8 mouse cellular contexts compared by ENCODE assay signal in the genomic region with DNA sequence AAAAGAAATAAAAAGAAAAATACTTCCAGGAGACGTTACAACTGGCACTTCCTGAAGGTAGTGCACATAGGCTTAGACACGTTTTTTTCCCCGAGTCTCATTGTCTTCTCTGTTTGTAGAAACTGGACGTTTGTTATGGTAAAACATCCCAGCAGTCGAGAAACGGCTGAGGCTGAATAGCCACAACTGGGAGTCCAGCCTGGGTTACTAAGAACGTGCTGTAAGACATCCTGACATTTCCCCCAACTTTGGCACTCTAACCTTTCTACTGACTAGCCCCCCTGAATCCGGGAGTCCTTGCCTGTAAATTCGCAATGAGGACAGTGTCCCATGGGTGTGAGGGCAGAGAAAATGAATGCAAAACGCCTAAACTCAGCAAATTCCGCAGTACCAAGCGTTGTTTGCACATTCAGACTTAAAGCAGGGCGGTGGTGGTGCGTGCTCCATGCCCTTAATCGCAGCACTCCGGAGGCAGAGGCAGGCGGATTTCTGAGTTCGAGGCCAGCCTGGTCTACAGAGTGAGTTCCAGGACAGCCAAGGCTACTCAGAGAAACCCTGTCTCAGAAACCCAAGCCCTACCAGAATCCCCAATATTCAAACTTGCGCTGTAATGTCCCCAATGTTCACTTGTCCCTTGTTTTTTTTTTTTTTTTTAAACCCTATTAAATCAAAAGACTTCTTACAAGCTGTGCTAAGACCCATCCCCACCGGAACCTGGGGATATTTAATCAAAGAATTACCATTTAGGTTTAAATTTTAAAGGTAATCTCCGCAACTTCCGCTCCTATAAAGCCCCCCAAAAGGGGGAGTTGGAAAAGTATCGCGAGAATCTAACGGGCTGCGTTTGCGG. TPM values are rescaled to one million over a fixed set of nuclear protein-coding genes. Genes with fewer than 3 reads are reported as not detected.
A peak's percentile ranks its signal among the peaks of the same experiment; 100 is the strongest.
DNase-seq lines count a peak whose midpoint lies in the region; ATAC-seq lines count a peak whose summit lies in the region.

No protein-coding gene starts in this region.

- no peaks in the 10 kb centered on the region for H3K9me3 ChIP-seq in heart, embryonic 10.5 days
- no peaks in the 10 kb centered on the region for H3K9me3 ChIP-seq in kidney, embryonic 14.5 days (ENCODE audit: control insufficient read depth, low read length)
- H3K9me3 ChIP-seq in neural tube, embryonic 15.5 days (replicated peaks): no peaks in the 10 kb centered on the region

- H3K27ac ChIP-seq in heart, embryonic 10.5 days: peak overlapping the region; percentile 100
- peak overlapping the region; percentile 100 for H3K27ac ChIP-seq in kidney, embryonic 14.5 days (ENCODE audit: low read depth, low read length)
- peak overlapping the region; percentile 100 for H3K27ac ChIP-seq in neural tube, embryonic 15.5 days (replicated peaks)

- 4% methylated on average over 27 of the region's 27 CpGs for WGBS in heart, embryonic 10.5 days
- WGBS in kidney, embryonic 14.5 days: 4% methylated on average over 27 of the region's 27 CpGs
- 2% methylated on average over 27 of the region's 27 CpGs for WGBS in neural tube, embryonic 15.5 days

- ATAC-seq in kidney, embryonic 14.5 days (ENCODE audit: low FRiP score, low TSS enrichment): peak; percentile 4; the same call in 1 of the 2 replicates
- 0 out of 2 replicates have a peak, but pooled peaks have one; percentile 2 for ATAC-seq in neural tube, embryonic 15.5 days (ENCODE audit: low FRiP score)

- DNase-seq in right cerebral cortex, postnatal 14 days: peak; percentile 7
- no peak for DNase-seq in right cerebral cortex, postnatal 4 days
- DNase-seq in cerebellum, postnatal 14 days: peak; percentile 43 to 46
- peak; percentile 77 for DNase-seq in heart, embryonic 10.5 days (ENCODE audit: low spot score)
- peak; percentile 16 to 32 for DNase-seq in lung, adult 18-20 months
- DNase-seq in urinary bladder, adult 2 months (ENCODE audit: low spot score): peak; percentile 27

- H3K9ac ChIP-seq in kidney, embryonic 14.5 days (ENCODE audit: low read depth, low read length): peak overlapping the region; percentile 99
- peak overlapping the region; percentile 59 for H3K9ac ChIP-seq in neural tube, embryonic 15.5 days (replicated peaks)

- peak overlapping the region; percentile 81 for H3K4me2 ChIP-seq in kidney, embryonic 14.5 days (replicated peaks; ENCODE audit: low read depth, low read length)
- H3K4me2 ChIP-seq in neural tube, embryonic 15.5 days: peak overlapping the region; percentile 83

- H3K4me3 ChIP-seq in heart, embryonic 10.5 days: peak overlapping the region; percentile 95
- peak overlapping the region; percentile 83 for H3K4me3 ChIP-seq in kidney, embryonic 14.5 days (ENCODE audit: low read length)
- H3K4me3 ChIP-seq in neural tube, embryonic 15.5 days (replicated peaks): peak overlapping the region; percentile 100

- H3K36me3 ChIP-seq in heart, embryonic 10.5 days: 0 out of 2 replicates have a peak, but pooled peaks cover 2% of the 10 kb centered on the region
- H3K36me3 ChIP-seq in kidney, embryonic 14.5 days (ENCODE audit: control insufficient read depth, insufficient read depth, low read length): no peaks in the 10 kb centered on the region
- no peaks in the 10 kb centered on the region for H3K36me3 ChIP-seq in neural tube, embryonic 15.5 days

- H3K4me1 ChIP-seq in heart, embryonic 10.5 days: 0 out of 2 replicates have a peak, but pooled peaks cover 3% of the 10 kb centered on the region
- 0 out of 2 replicates have a peak, but pooled peaks cover 5% of the 10 kb centered on the region for H3K4me1 ChIP-seq in kidney, embryonic 14.5 days (ENCODE audit: control insufficient read depth, insufficient read depth, low read length)
- peaks cover 24% of the 10 kb centered on the region for H3K4me1 ChIP-seq in neural tube, embryonic 15.5 days

- no peaks in the 10 kb centered on the region for H3K27me3 ChIP-seq in heart, embryonic 10.5 days (ENCODE audit: insufficient read depth, poor library complexity, severe bottlenecking)
- no peaks in the 10 kb centered on the region for H3K27me3 ChIP-seq in kidney, embryonic 14.5 days (ENCODE audit: control insufficient read depth, insufficient read depth, low read length)
- no peaks in the 10 kb centered on the region for H3K27me3 ChIP-seq in neural tube, embryonic 15.5 days (replicated peaks)

RNA-seq across cellular contexts. Expression of a gene that starts 0.8 kb away (rescaled TPM):
- polyA plus RNA-seq in heart, embryonic 10.5 days (2016; fragmentation: Nextera tagmentation; extraction: Ambion mirVana): 7.9 and 10.9 TPM in 2 replicates
- polyA plus RNA-seq in kidney, embryonic 14.5 days (2014; fragmentation: Nextera tagmentation; extraction: Ambion mirVana): 16.1 and 18.3 TPM in 2 replicates
- polyA plus RNA-seq in neural tube, embryonic 15.5 days (2015; fragmentation: Nextera tagmentation; extraction: Ambion mirVana): 7.1 and 7.2 TPM in 2 replicates
- polyA plus RNA-seq in urinary bladder, adult 2 months (2012; rRNA removed): 20.5 and 21.1 TPM in 2 replicates

RNA-seq across cellular contexts. Expression of a gene that starts 8.9 kb away (rescaled TPM):
- 43.7 and 51.5 TPM in 2 replicates for polyA plus RNA-seq in heart, embryonic 10.5 days (2016; fragmentation: Nextera tagmentation; extraction: Ambion mirVana)
- 62.5 and 76.6 TPM in 2 replicates for polyA plus RNA-seq in kidney, embryonic 14.5 days (2014; fragmentation: Nextera tagmentation; extraction: Ambion mirVana)
- polyA plus RNA-seq in neural tube, embryonic 15.5 days (2015; fragmentation: Nextera tagmentation; extraction: Ambion mirVana): 51.3 and 54.1 TPM in 2 replicates
- polyA plus RNA-seq in urinary bladder, adult 2 months (2012; rRNA removed): 20.7 and 21.2 TPM in 2 replicates

RNA-seq across cellular contexts. Expression of a gene that starts 51.8 kb away (rescaled TPM):
- polyA plus RNA-seq in heart, embryonic 10.5 days (2016; fragmentation: Nextera tagmentation; extraction: Ambion mirVana): 13.6 and 13.9 TPM in 2 replicates
- 10.1 and 17.8 TPM in 2 replicates for polyA plus RNA-seq in kidney, embryonic 14.5 days (2014; fragmentation: Nextera tagmentation; extraction: Ambion mirVana)
- 21.1 and 23.0 TPM in 2 replicates for polyA plus RNA-seq in neural tube, embryonic 15.5 days (2015; fragmentation: Nextera tagmentation; extraction: Ambion mirVana)
- 19.9 and 22.0 TPM in 2 replicates for polyA plus RNA-seq in urinary bladder, adult 2 months (2012; rRNA removed)
